In genomic region chr2:180207840-180208239, GRCm38 (mm10) we compare ENCODE assay signal across 7 mouse cellular contexts. TPM values are rescaled to one million over a fixed set of nuclear protein-coding genes. Genes with fewer than 3 reads are reported as not detected.
A peak's percentile ranks its signal among the peaks of the same experiment; 100 is the strongest.
DNase-seq lines count a peak whose midpoint lies in the region; ATAC-seq and TF ChIP-seq lines count a peak whose summit lies in the region.

No protein-coding gene starts in this region.

- H3K36me3 ChIP-seq in heart, postnatal 0 days (replicated peaks; ENCODE audit: control insufficient read depth, insufficient read depth, low read length): no peaks in the 10 kb centered on the region
- H3K36me3 ChIP-seq in liver, embryonic 11.5 days (ENCODE audit: control insufficient read depth, insufficient read depth, low read length): no peaks in the 10 kb centered on the region
- H3K36me3 ChIP-seq in splenic B cell, adult 2 months (ENCODE audit: control insufficient read depth, insufficient read depth, low read length, poor library complexity, severe bottlenecking): no peaks in the 10 kb centered on the region

- H3K27ac ChIP-seq in heart, postnatal 0 days (ENCODE audit: low read depth): peak overlapping the region; percentile 69
- H3K27ac ChIP-seq in liver, embryonic 11.5 days (ENCODE audit: low read depth, low read length): no peak overlapping the region

- H3K9ac ChIP-seq in heart, postnatal 0 days (replicated peaks; ENCODE audit: low read depth, low read length): no peak overlapping the region
- H3K9ac ChIP-seq in liver, embryonic 11.5 days (ENCODE audit: low read depth, low read length): no peak overlapping the region

- no peak overlapping the region for H3K4me3 ChIP-seq in heart, postnatal 0 days (ENCODE audit: low read depth, low read length)
- no peak overlapping the region for H3K4me3 ChIP-seq in liver, embryonic 11.5 days (ENCODE audit: low read depth, low read length)

- H3K27me3 ChIP-seq in heart, postnatal 0 days (ENCODE audit: control insufficient read depth, insufficient read depth, low read length): no peaks in the 10 kb centered on the region
- H3K27me3 ChIP-seq in liver, embryonic 11.5 days (replicated peaks; ENCODE audit: control insufficient read depth, insufficient read depth, low read length): no peaks in the 10 kb centered on the region
- no peaks in the 10 kb centered on the region for H3K27me3 ChIP-seq in splenic B cell, adult 2 months (ENCODE audit: control insufficient read depth, insufficient read depth, low read length, poor library complexity, severe bottlenecking)

- TF ChIP-seq CTCF in heart, postnatal 0 days (IDR thresholded peaks at IDR 0.05; ENCODE audit: low read depth): peak; percentile 56

- 0 out of 2 replicates have a peak, but pooled peaks cover 12% of the 10 kb centered on the region for H3K4me1 ChIP-seq in heart, postnatal 0 days (ENCODE audit: control insufficient read depth, insufficient read depth)
- no peaks in the 10 kb centered on the region for H3K4me1 ChIP-seq in liver, embryonic 11.5 days (replicated peaks; ENCODE audit: control insufficient read depth, insufficient read depth, low read length)

- no peak for TF ChIP-seq EP300 in heart, postnatal 0 days (IDR thresholded peaks at IDR 0.05; ENCODE audit: low read depth)

- peak; percentile 34 for DNase-seq in urinary bladder, postnatal 14 days (ENCODE audit: low spot score)
- no peak for DNase-seq in urinary bladder, postnatal 4 days (ENCODE audit: low spot score in 2 of 2)
- DNase-seq in heart, postnatal 0 days (ENCODE audit: low spot score): peak; percentile 49
- no peak for DNase-seq in liver, embryonic 11.5 days (ENCODE audit: low spot score)
- peak; percentile 37 for DNase-seq in splenic B cell, adult 2 months (ENCODE audit: low read depth, low spot score)
- no peak for DNase-seq in yolk sac, embryonic 10.5 days (ENCODE audit: low spot score)

- H3K9me3 ChIP-seq in heart, postnatal 0 days (replicated peaks; ENCODE audit: control insufficient read depth, low read length): peaks cover 3% of the 10 kb centered on the region; the same call in 1 of the 2 replicates
- no peaks in the 10 kb centered on the region; the same call in 1 of the 2 replicates for H3K9me3 ChIP-seq in liver, embryonic 11.5 days (ENCODE audit: control insufficient read depth, low read length)

- H3K4me2 ChIP-seq in heart, postnatal 0 days (ENCODE audit: low read depth, low read length): no peak overlapping the region
- H3K4me2 ChIP-seq in liver, embryonic 11.5 days: no peak overlapping the region

- WGBS in heart, postnatal 0 days: 35% methylated on average over 7 of the region's 7 CpGs
- 69% methylated on average over 7 of the region's 7 CpGs for WGBS in liver, embryonic 11.5 days

- peak; percentile 64 for ATAC-seq in common myeloid progenitor, adult 5-6 weeks (replicated peaks; ENCODE audit: low read depth, poor library complexity, severe bottlenecking)
- ATAC-seq in heart, postnatal 0 days (ENCODE audit: insufficient read depth, low read depth): peak; percentile 59
- 0 out of 2 replicates have a peak, but pooled peaks have one; percentile 27 for ATAC-seq in liver, embryonic 11.5 days (replicated peaks; ENCODE audit: low FRiP score)

RNA-seq across cellular contexts. Expression of gene Lama5, which starts 17.8 kb away (rescaled TPM):
- total RNA-seq in common myeloid progenitor, adult 5-6 weeks (2017): 0.05 and 0.10 TPM in 2 replicates
- total RNA-seq in heart, postnatal 0 days (2014; rRNA removed; ENCODE audit: low replicate concordance): 69.6 and 95.7 TPM in 2 replicates
- polyA plus RNA-seq in heart, postnatal 0 days (2015; fragmentation: Nextera tagmentation; extraction: Ambion mirVana): 16.6 and 16.9 TPM in 2 replicates
- polyA plus RNA-seq in liver, embryonic 11.5 days (2014; fragmentation: Nextera tagmentation; extraction: Ambion mirVana): 10.7 and 15.5 TPM in 2 replicates

RNA-seq across cellular contexts. Expression of gene Adrm1, which starts 36.6 kb away (rescaled TPM):
- 51.8 and 52.0 TPM in 2 replicates for total RNA-seq in common myeloid progenitor, adult 5-6 weeks (2017)
- total RNA-seq in heart, postnatal 0 days (2014; rRNA removed; ENCODE audit: low replicate concordance): 74.5 and 115 TPM in 2 replicates
- 130 and 156 TPM in 2 replicates for polyA plus RNA-seq in heart, postnatal 0 days (2015; fragmentation: Nextera tagmentation; extraction: Ambion mirVana)
- 211 and 217 TPM in 2 replicates for polyA plus RNA-seq in liver, embryonic 11.5 days (2014; fragmentation: Nextera tagmentation; extraction: Ambion mirVana)

RNA-seq across cellular contexts. Expression of gene Rps21, which starts 49.3 kb away (rescaled TPM):
- total RNA-seq in common myeloid progenitor, adult 5-6 weeks (2017): 3,441 and 4,282 TPM in 2 replicates
- 706 and 957 TPM in 2 replicates for total RNA-seq in heart, postnatal 0 days (2014; rRNA removed; ENCODE audit: low replicate concordance)
- 356 and 378 TPM in 2 replicates for polyA plus RNA-seq in heart, postnatal 0 days (2015; fragmentation: Nextera tagmentation; extraction: Ambion mirVana)
- polyA plus RNA-seq in liver, embryonic 11.5 days (2014; fragmentation: Nextera tagmentation; extraction: Ambion mirVana): 736 and 852 TPM in 2 replicates

Comparison
In these comparisons a context has a peak if more than half of its experiments do, and no peak if none do; other contexts are left out.
1. DNase-seq: peak in urinary bladder, postnatal 14 days (single experiment), heart, postnatal 0 days (single experiment) and splenic B cell, adult 2 months (single experiment); none in urinary bladder, postnatal 4 days (0 of 2), liver, embryonic 11.5 days (single experiment) and yolk sac, embryonic 10.5 days (single experiment).
2. RNA of gene Lama5, which starts 17.8 kb away (total RNA-seq): 69.6 to 95.7 TPM in heart, postnatal 0 days; 0.05 to 0.10 TPM in common myeloid progenitor, adult 5-6 weeks; every median in the first group is over 10 times any median in the second.
3. Peak in every context shown above with its lines, with median percentiles within 50 percentile points of each other: ATAC-seq.